Comparison of ENCODE assay signal across 23 mouse cellular contexts in the genomic region with DNA sequence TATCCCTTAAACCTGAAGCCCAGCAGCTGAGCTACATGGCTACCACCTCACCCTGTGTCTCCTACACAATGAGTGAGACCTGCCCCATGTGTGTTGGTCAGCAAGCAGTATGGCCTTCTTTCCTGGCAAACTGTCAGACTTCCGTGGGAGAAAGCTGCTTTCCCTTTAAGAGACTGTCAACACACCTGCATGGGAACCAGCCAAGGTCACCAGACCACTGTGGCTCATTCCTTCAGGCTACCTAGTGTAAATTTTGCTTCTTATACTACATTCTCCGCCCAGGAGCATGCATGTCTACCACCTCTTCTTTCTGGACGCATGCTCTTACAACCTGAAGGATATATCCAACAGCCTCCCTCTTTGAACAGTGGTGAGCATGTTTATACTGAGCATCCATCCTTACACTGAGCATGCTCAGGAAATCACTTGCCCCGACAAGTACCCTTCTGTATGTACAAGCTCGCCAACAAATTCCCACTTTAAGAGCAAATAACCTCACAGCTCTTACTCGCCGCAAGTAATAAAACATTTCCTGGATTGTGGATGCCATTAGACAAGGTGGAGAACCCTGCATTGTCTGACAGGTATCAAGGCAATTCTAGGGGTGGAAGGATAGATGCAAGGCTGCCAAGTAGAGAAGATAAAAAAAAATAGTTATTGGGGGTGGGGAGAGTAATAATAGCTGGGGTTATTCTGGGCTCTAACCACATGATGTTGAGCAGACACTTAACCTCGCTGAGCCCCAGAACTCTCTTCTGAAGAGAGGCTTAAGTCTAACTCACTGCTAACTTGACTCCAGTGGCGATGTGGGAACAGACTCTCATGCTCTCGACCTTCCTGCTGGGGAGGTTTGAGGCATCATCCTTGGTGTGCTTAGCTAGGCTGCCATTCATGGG. TPM values are rescaled to one million over a fixed set of nuclear protein-coding genes. Genes with fewer than 3 reads are reported as not detected.
DNase-seq lines count a peak whose midpoint lies in the region; ATAC-seq and TF ChIP-seq lines count a peak whose summit lies in the region.
"Had no signal": no experiment of that assay in that cellular context is flagged by ENCODE, and none has a peak within 500 bp of the region (broad histone marks: within the 10 kb centered on the region; RNA-seq: fewer than 3 reads in every experiment).

No protein-coding gene starts in this region.

- ATAC-seq in heart, embryonic 11.5 days (replicated peaks; ENCODE audit: insufficient number of reproducible peaks, low FRiP score, low TSS enrichment) = no peak
- ATAC-seq in lung, embryonic 14.5 days (ENCODE audit: insufficient read depth) = no peak
- peak; percentile 80 for ATAC-seq in lung, postnatal 0 days
- ATAC-seq in hindbrain, embryonic 14.5 days (ENCODE audit: low FRiP score) = no peak
- ATAC-seq: forebrain, embryonic 16.5 days had no signal

- TF ChIP-seq EP300 in lung, postnatal 0 days (IDR thresholded peaks at IDR 0.05) = peak; percentile 23

- H3K27me3 ChIP-seq in heart, embryonic 11.5 days (ENCODE audit: control insufficient read depth, insufficient read depth, low read length) = no peaks in the 10 kb centered on the region
- no peaks in the 10 kb centered on the region for H3K27me3 ChIP-seq in lung, embryonic 14.5 days (ENCODE audit: insufficient read depth, low read length)
- H3K27me3 ChIP-seq in lung, postnatal 0 days (replicated peaks; ENCODE audit: insufficient read depth, low read length) = no peaks in the 10 kb centered on the region
- H3K27me3 ChIP-seq in hindbrain, embryonic 14.5 days (ENCODE audit: control insufficient read depth, insufficient read depth, low read length) = no peaks in the 10 kb centered on the region
- H3K27me3 ChIP-seq: embryonic facial prominence, embryonic 15.5 days; kidney, embryonic 15.5 days; limb, embryonic 12.5 days; liver, embryonic 13.5 days; midbrain, embryonic 12.5 days; neural tube, embryonic 12.5 days had no signal

- TF ChIP-seq POLR2A in lung, adult 2 months (IDR thresholded peaks at IDR 0.05; ENCODE audit: borderline replicate concordance, extremely low read depth, low read depth, low read length) = no peak

- no peaks in the 10 kb centered on the region for H3K36me3 ChIP-seq in heart, embryonic 11.5 days (ENCODE audit: control insufficient read depth, insufficient read depth, low read length)
- no peaks in the 10 kb centered on the region for H3K36me3 ChIP-seq in lung, embryonic 14.5 days (ENCODE audit: insufficient read depth)
- no peaks in the 10 kb centered on the region for H3K36me3 ChIP-seq in lung, postnatal 0 days (ENCODE audit: insufficient read depth, low read length)
- H3K36me3 ChIP-seq in hindbrain, embryonic 14.5 days (replicated peaks; ENCODE audit: control insufficient read depth, insufficient read depth) = no peaks in the 10 kb centered on the region
- H3K36me3 ChIP-seq: embryonic facial prominence, embryonic 15.5 days; hindbrain, embryonic 10.5 days; kidney, embryonic 15.5 days; limb, embryonic 12.5 days; liver, embryonic 13.5 days; midbrain, embryonic 12.5 days; neural tube, embryonic 12.5 days had no signal

- no peak for TF ChIP-seq CTCF in lung, embryonic 14.5 days (IDR thresholded peaks at IDR 0.05; ENCODE audit: low read depth)
- no peak for TF ChIP-seq CTCF in lung, adult 2 months (IDR thresholded peaks at IDR 0.05; ENCODE audit: insufficient read depth, low read length)
- no peak for TF ChIP-seq CTCF in lung, postnatal 0 days (IDR thresholded peaks at IDR 0.05)

- H3K27ac ChIP-seq in heart, embryonic 11.5 days (ENCODE audit: low read depth, low read length) = peak overlapping the region; percentile 32; the same call in 1 of the 2 replicates
- peak overlapping the region; percentile 0; the same call in 1 of the 2 replicates for H3K27ac ChIP-seq in lung, embryonic 14.5 days (ENCODE audit: low read depth)
- no peak overlapping the region for H3K27ac ChIP-seq in lung, postnatal 0 days (ENCODE audit: low read length)
- H3K27ac ChIP-seq in hindbrain, embryonic 14.5 days = no peak overlapping the region
- H3K27ac ChIP-seq: embryonic facial prominence, embryonic 15.5 days; hindbrain, embryonic 10.5 days; kidney, embryonic 15.5 days; limb, embryonic 12.5 days; liver, embryonic 13.5 days; midbrain, embryonic 12.5 days; neural tube, embryonic 12.5 days had no signal

- no peak overlapping the region for H3K4me2 ChIP-seq in heart, embryonic 11.5 days
- no peak overlapping the region for H3K4me2 ChIP-seq in lung, embryonic 14.5 days
- H3K4me2 ChIP-seq in lung, postnatal 0 days (replicated peaks; ENCODE audit: low read depth, low read length) = no peak overlapping the region
- H3K4me2 ChIP-seq in hindbrain, embryonic 14.5 days (replicated peaks) = no peak overlapping the region
- H3K4me2 ChIP-seq: embryonic facial prominence, embryonic 15.5 days; limb, embryonic 12.5 days; liver, embryonic 13.5 days; midbrain, embryonic 12.5 days; neural tube, embryonic 12.5 days had no signal

- WGBS in heart, embryonic 11.5 days (ENCODE audit: insufficient replicate concordance) = 65% methylated on average over 10 of the region's 10 CpGs
- 52% methylated on average over 10 of the region's 10 CpGs for WGBS in lung, embryonic 14.5 days
- 61% methylated on average over 10 of the region's 10 CpGs for WGBS in lung, adult 2 months
- 48% methylated on average over 10 of the region's 10 CpGs for WGBS in lung, postnatal 0 days
- 91% methylated on average over 10 of the region's 10 CpGs for WGBS in hindbrain, embryonic 14.5 days

- peaks cover 32% of the 10 kb centered on the region for H3K4me1 ChIP-seq in heart, embryonic 11.5 days (ENCODE audit: control insufficient read depth, insufficient read depth, low read length)
- peaks cover 26% of the 10 kb centered on the region for H3K4me1 ChIP-seq in lung, embryonic 14.5 days (ENCODE audit: insufficient read depth)
- H3K4me1 ChIP-seq in lung, adult 2 months (ENCODE audit: control insufficient read depth, insufficient read depth, low read length) = 0 out of 2 replicates have a peak, but pooled peaks cover 2% of the 10 kb centered on the region
- H3K4me1 ChIP-seq in lung, postnatal 0 days (ENCODE audit: insufficient read depth, low read depth, low read length) = peaks cover 3% of the 10 kb centered on the region; the same call in 1 of the 2 replicates
- no peaks in the 10 kb centered on the region for H3K4me1 ChIP-seq in hindbrain, embryonic 14.5 days (replicated peaks; ENCODE audit: control insufficient read depth, insufficient read depth, low read length)
- H3K4me1 ChIP-seq: liver, embryonic 13.5 days; midbrain, embryonic 12.5 days had no signal

- intact Hi-C loops in heart, postnatal 14 days (cut with DNase I) = loop anchor here (5.0 kb wide), 1 partner anchor 68 kb away; no protein-coding TSS in a partner anchor

- no peak for DNase-seq in heart, postnatal 14 days
- DNase-seq in lung, embryonic 14.5 days = no peak
- DNase-seq in lung, adult 2 months = no peak
- peak; percentile 68 for DNase-seq in lung, postnatal 0 days (ENCODE audit: low spot score)
- no peak for DNase-seq in kidney, adult 11 months
- DNase-seq in hindbrain, embryonic 14.5 days (ENCODE audit: low spot score) = no peak
- DNase-seq: adrenal gland, postnatal 36 days; B cell, adult 2 months; cerebellum, adult 11-12 months; cerebellum, postnatal 36 days; gastrocnemius, postnatal 25 days; liver, embryonic 13.5 days; right cerebral cortex, adult 18-20 months; thymus, postnatal 25 days had no signal

- H3K4me3 ChIP-seq in heart, embryonic 11.5 days (ENCODE audit: low read depth, low read length) = no peak overlapping the region
- no peak overlapping the region for H3K4me3 ChIP-seq in lung, embryonic 14.5 days (ENCODE audit: low read depth, low read length)
- H3K4me3 ChIP-seq in lung, adult 2 months (replicated peaks; ENCODE audit: extremely low read depth, low read depth, low read length) = no peak overlapping the region
- no peak overlapping the region for H3K4me3 ChIP-seq in lung, postnatal 0 days (ENCODE audit: low read depth, low read length)
- no peak overlapping the region for H3K4me3 ChIP-seq in hindbrain, embryonic 14.5 days (replicated peaks; ENCODE audit: low read length)
- H3K4me3 ChIP-seq: embryonic facial prominence, embryonic 15.5 days; hindbrain, embryonic 10.5 days; kidney, embryonic 15.5 days; limb, embryonic 12.5 days; liver, embryonic 13.5 days; midbrain, embryonic 12.5 days; neural tube, embryonic 12.5 days had no signal

- H3K9me3 ChIP-seq in heart, embryonic 11.5 days (replicated peaks; ENCODE audit: control insufficient read depth, low read length) = no peaks in the 10 kb centered on the region
- no peaks in the 10 kb centered on the region for H3K9me3 ChIP-seq in lung, embryonic 14.5 days (ENCODE audit: low read depth, low read length)
- H3K9me3 ChIP-seq in lung, postnatal 0 days (ENCODE audit: low read length) = no peaks in the 10 kb centered on the region
- H3K9me3 ChIP-seq in hindbrain, embryonic 14.5 days (ENCODE audit: control insufficient read depth, low read length) = no peaks in the 10 kb centered on the region
- H3K9me3 ChIP-seq: embryonic facial prominence, embryonic 15.5 days; hindbrain, embryonic 10.5 days; kidney, embryonic 15.5 days; limb, embryonic 12.5 days; liver, embryonic 13.5 days; midbrain, embryonic 12.5 days; neural tube, embryonic 12.5 days had no signal

- H3K9ac ChIP-seq in heart, embryonic 11.5 days (ENCODE audit: low read depth, low read length) = no peak overlapping the region
- H3K9ac ChIP-seq in lung, embryonic 14.5 days = no peak overlapping the region
- H3K9ac ChIP-seq in lung, postnatal 0 days (replicated peaks; ENCODE audit: low read depth) = no peak overlapping the region
- H3K9ac ChIP-seq in hindbrain, embryonic 14.5 days = no peak overlapping the region
- H3K9ac ChIP-seq: embryonic facial prominence, embryonic 15.5 days; kidney, embryonic 15.5 days; limb, embryonic 12.5 days; liver, embryonic 13.5 days; midbrain, embryonic 12.5 days; neural tube, embryonic 12.5 days had no signal

RNA-seq across cellular contexts. Expression of gene Thsd4, which starts 7.8 kb away (rescaled TPM):
- polyA plus RNA-seq in heart, embryonic 11.5 days (2014; fragmentation: Nextera tagmentation; extraction: Ambion mirVana) = 10.6 and 14.6 TPM in 2 replicates
- 10 to 100 TPM; 10.5 to 11.8 TPM for total RNA-seq in heart, postnatal 14 days (2021)
- polyA plus RNA-seq in lung, embryonic 14.5 days (2014; fragmentation: Nextera tagmentation; extraction: Ambion mirVana) = 16.5 and 18.5 TPM in 2 replicates
- 27.2 and 28.1 TPM in 2 replicates for polyA plus RNA-seq in lung, adult 2 months (2012; rRNA removed)
- polyA plus RNA-seq in lung, postnatal 0 days (2015; fragmentation: Nextera tagmentation; extraction: Ambion mirVana) = 3.4 and 3.6 TPM in 2 replicates
- polyA plus RNA-seq in hindbrain, embryonic 14.5 days (2014; fragmentation: Nextera tagmentation; extraction: Ambion mirVana) = 4.1 and 6.4 TPM in 2 replicates
- total RNA-seq: monocyte, adult 5-6 weeks had no signal

Comparison
In these comparisons a context has a peak if more than half of its experiments do, and no peak if none do; other contexts are left out.
1. H3K27ac ChIP-seq: peak in heart, embryonic 11.5 days (single experiment) and lung, embryonic 14.5 days (single experiment); none in lung, postnatal 0 days (single experiment) and hindbrain, embryonic 14.5 days (single experiment).